Mouse (Mus musculus) thymus, postnatal 36 days (tissue): ENCODE results near the gene Gm21961.
A peak's percentile ranks its signal among the peaks of the same experiment; 100 is the strongest.

ENCODE experiments used
- DNase-seq, 2 experiments: peaks; one replicate each; pipeline ENCODE4 v3.0.0; 2022; ENCODE audit warnings: mixed read lengths in 2 of 2

Gene Gm21961

DNA sequence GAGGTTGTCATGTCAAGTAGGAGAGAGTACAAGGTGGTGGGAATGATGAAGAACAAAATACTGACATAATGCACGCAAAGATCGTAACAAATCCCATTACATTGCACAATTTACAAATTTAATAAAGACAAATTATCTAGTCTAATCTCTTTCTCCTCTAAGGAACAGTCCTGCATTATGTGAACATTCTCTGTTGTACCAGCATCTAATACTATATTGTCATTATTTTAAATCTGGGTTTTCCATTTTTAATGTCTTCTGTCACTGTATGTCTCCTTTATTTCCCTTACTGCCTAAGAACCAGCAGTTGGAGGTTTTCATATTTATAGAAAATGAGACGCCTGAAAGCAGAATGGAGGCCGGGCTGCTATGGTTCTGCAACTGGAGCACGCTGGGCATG lies at the start of gene Gm21961:
Gene Gm21961 (minus strand): TSS at position 101 of the 400 bp plus-strand sequence.
- DNase-seq, result no peak

DNA sequence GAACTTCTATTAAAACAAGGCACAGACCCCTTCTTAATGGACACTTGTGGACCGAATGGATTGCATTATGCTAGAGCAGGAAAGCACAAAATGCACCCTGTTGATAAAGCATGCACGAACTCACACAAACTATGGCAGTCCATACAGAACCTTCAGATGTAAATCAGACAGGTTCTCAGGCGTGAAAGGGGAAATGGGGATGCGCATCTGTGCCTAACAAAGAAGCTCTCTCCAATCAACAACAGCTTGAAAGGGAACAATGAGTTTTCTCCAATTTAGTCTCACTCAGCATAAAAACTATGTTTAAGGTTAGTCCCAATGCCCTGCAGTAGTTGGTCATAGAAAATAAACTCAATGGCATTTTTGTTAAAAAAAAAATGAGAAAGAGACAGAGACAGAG lies 27.3 kb upstream of the Gm21961 start:
- no peak for DNase-seq

DNA sequence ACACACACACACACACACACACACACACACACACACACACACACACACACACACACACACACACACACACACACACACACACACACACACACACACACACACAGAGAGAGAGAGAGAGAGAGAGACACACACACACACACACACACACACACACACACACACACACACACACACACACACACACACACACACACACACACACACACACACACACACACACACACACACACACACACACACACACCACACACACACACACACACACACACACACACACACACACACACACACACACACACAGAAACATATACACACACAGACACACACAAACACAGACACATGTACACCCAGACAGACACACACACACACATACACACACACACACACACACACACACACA lies 24.5 kb upstream of the Gm21961 start:
- peak; percentile 9 to 53 for DNase-seq

DNA sequence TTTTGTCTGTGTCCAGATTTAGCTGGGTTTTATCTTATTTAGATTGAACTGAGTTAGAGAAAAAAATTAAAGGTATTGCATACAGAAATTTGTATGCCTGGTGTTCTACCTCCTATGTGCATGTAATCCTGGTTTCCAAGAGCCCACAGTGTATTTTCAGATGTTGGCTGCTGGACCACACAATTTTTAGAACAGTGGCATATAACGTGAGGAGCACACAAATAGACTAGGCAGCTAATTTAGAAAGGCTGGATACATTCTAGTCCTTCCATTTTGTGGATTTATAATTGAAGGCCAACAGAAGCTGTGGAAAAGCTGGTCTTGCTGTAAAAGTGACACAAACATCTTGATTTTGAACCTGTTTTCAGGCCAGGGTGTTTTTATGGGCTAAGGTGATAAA lies 3.3 kb upstream of the Gm21961 start:
- no peak for DNase-seq

DNA sequence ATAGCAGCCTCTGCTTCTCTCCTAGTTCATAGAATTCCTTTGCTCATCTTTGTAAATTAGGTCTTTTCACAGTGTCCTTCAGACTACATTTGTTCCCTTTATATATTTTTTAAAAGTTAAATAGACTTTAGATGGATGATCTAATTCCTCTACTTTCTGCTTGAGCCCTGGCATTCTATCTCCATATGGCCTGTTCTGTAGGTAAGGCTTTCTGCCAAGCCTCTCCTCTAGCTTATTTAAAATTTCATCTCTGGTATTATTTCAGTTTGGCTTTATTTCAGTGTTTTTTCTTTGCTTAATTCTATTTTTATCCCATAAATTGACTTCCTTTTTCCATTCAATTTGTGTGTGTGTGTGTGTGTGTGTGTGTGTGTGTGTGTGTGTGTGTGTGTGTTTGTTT lies 8.5 kb downstream of the Gm21961 start:
- no peak for DNase-seq

DNA sequence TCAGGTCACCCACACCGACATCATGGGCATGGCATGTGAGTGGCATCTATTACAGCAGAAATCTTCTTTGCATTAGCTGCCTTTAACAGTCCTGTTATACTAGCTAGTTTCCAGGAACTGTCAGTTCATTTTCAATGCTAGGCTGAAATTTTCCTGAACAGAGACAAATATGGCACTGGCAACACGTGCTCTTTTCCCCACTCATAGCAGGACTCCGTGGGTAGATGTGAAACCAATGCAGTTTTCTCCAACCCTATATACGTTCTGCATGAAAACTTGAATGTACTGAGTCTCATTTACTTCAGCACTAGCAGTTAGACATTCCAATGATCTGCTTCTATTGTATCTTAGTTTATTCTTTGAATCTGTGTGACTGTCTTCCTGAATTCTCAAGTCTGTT lies 20.2 kb downstream of the Gm21961 start:
- DNase-seq, result no peak

DNA sequence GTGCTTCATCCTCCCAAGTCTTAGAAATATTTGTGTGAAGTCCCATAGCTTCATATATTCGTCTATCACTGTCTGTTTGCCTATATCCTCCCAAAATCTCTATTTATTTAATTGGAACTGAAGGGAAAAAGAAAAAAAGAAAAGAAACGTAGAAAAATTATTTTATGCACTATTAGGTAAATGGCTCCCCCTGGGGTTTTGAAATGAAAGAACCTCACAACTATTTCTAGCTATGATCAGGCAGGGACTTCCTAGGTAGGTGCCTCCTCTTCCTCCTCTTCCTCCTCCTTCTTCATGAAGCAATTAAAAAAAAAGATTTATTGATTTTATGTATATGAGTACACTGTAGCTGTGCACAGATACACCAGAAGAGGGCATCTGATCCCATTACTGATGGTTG lies 34.7 kb downstream of the Gm21961 start:
- DNase-seq, result no peak

DNA sequence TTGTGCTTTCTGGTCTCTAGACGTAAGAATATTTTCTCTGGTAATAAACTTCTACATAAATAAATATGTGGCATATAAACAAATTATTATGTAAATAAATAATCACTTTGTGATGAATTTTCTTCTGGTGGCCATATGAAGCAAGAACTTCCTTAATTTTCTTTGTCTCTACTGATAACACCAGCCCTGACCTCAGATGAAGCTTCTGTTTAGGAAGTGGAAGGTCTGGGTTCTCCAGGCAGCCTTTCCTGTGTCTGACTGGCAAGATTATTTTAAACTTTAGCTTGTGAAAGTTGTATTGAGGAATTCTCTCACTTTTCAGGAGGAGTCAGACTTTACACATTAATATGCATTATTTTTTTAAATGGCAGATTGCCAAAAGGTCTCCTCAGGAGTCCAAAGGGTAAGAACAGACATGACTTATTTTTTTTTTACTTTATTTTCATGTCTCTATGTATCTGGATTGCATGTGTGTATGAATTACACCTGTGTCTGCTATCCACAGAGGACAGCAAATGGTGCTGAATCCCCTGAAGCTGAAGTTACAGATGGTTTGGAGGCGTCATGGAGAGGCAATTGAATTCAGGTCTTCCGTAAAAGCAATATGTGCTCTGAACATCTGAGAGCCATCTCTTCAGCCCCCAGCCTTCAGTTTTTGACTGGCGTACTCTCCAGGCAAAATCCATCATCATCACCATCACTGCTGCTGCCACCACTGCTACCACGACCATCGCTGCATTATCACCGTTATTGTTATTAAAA lies 38.5 kb downstream of the Gm21961 start:
- DNase-seq, result no peak
